Mouse (Mus musculus): Measurements from ENCODE around the gene Lrrc29. TPM values are rescaled to one million over a fixed set of nuclear protein-coding genes. Genes with fewer than 3 reads are reported as not detected.
A peak's percentile ranks its signal among the peaks of the same experiment; 100 is the strongest.
"Not testable (repeated sequence)": the region's sequence is repeated elsewhere in the genome, so short reads cannot be mapped to it uniquely, and the experiment has no call there.

The Lrrc29 gene
- total RNA-seq, 4 experiments from 2014 or later: 3.1 to 14.2 (median 8.5) TPM

- no peak for DNase-seq
Measured at GRCm38 (mm10) chr8:105309142-105309847, 16.8 kb downstream of the Lrrc29 start.

- no peak for DNase-seq
Measured at GRCm38 (mm10) chr8:105308428-105308827, 17.6 kb downstream of the Lrrc29 start.

- DNase-seq: no peak
Measured at GRCm38 (mm10) chr8:105307670-105308069, 18.4 kb downstream of the Lrrc29 start.

GRCm38 (mm10) chr8:105306146-105306691 is 19.9 kb downstream of the Lrrc29 start:
- no peak for DNase-seq

- DNase-seq: no peak
Measured at GRCm38 (mm10) chr8:105305211-105306145, 20.6 kb downstream of the Lrrc29 start, which contains the start of gene Elmo3. Elmo3 (plus strand) TSS chr8:105305601.

- DNase-seq: no peak
Measured at GRCm38 (mm10) chr8:105304325-105305210, 21.5 kb downstream of the Lrrc29 start.

- no peak for DNase-seq
Measured at GRCm38 (mm10) chr8:105303874-105304273, 22.2 kb downstream of the Lrrc29 start.

- no peak for DNase-seq
Measured at GRCm38 (mm10) chr8:105303396-105303795, 22.7 kb downstream of the Lrrc29 start.

- no peak for DNase-seq
Measured at GRCm38 (mm10) chr8:105299962-105300361, 26.1 kb downstream of the Lrrc29 start.

GRCm38 (mm10) chr8:105298351-105299252 is 27.5 kb downstream of the Lrrc29 start:
- DNase-seq: no peak

- DNase-seq: peak; percentile 90
Measured at GRCm38 (mm10) chr8:105297511-105298192, 28.4 kb downstream of the Lrrc29 start, which contains the start of gene E2f4. E2f4 (plus strand) TSS chr8:105297663.

- DNase-seq: peak; percentile 77
Measured at GRCm38 (mm10) chr8:105295895-105296573, 30.0 kb downstream of the Lrrc29 start, which contains the start of gene Exoc3l. Exoc3l (minus strand) TSS chr8:105296101.

GRCm38 (mm10) chr8:105295256-105295655 is 30.8 kb downstream of the Lrrc29 start:
- no peak for DNase-seq

- DNase-seq: no peak
Measured at GRCm38 (mm10) chr8:105294776-105295175, 31.3 kb downstream of the Lrrc29 start.

GRCm38 (mm10) chr8:105293405-105293804 is 32.7 kb downstream of the Lrrc29 start:
- DNase-seq: no peak

GRCm38 (mm10) chr8:105292471-105292870 is 33.6 kb downstream of the Lrrc29 start:
- DNase-seq: no peak

- DNase-seq: not testable (repeated sequence)
Measured at GRCm38 (mm10) chr8:105291802-105292201, 34.3 kb downstream of the Lrrc29 start.

GRCm38 (mm10) chr8:105291364-105291763 is 34.7 kb downstream of the Lrrc29 start:
- not testable (repeated sequence) for DNase-seq

GRCm38 (mm10) chr8:105290554-105291314 is 35.3 kb downstream of the Lrrc29 start:
- DNase-seq: peak; percentile 76
